Mouse (Mus musculus) gonadal fat pad, adult 2 months (tissue): ENCODE results near the gene B3gat3. TPM values are rescaled to one million over a fixed set of nuclear protein-coding genes. Genes with fewer than 3 reads are reported as not detected.

Source experiments
- DNase-seq: peaks from one replicate; pipeline ENCODE4 v3.0.0-alpha.2; 2012; ENCODE audit warnings: low read depth
- polyA plus RNA-seq: library from polyadenylated mRNA; depleted of rRNA; stranded (reverse); fragments of >200 nt; gene quantifications from 2 replicates; pipeline ENCODE4 v1.2.3, GENCODE M21; 2012

B3gat3 gene
- polyA plus RNA-seq, 1 experiment = 88.2 TPM

- no peak for DNase-seq
Measured at GRCm38 (mm10) chr19:8897865-8898495, 22.2 kb upstream of the B3gat3 start, which contains the start of gene Ganab. Gene Ganab (plus strand): TSS chr19:8898071.

- no peak for DNase-seq
Measured at GRCm38 (mm10) chr19:8898576-8898975, 21.6 kb upstream of the B3gat3 start.

- DNase-seq = no peak
Measured at GRCm38 (mm10) chr19:8899079-8899478, 21.1 kb upstream of the B3gat3 start.

GRCm38 (mm10) chr19:8903412-8903811 is 16.8 kb upstream of the B3gat3 start:
- no peak for DNase-seq

GRCm38 (mm10) chr19:8908531-8908930 is 11.6 kb upstream of the B3gat3 start:
- DNase-seq = no peak

GRCm38 (mm10) chr19:8911810-8912209 is 8.4 kb upstream of the B3gat3 start:
- no peak for DNase-seq

GRCm38 (mm10) chr19:8914212-8914611 is 6.0 kb upstream of the B3gat3 start:
- DNase-seq = no peak

GRCm38 (mm10) chr19:8919000-8919399 is 1.2 kb upstream of the B3gat3 start:
- no peak for DNase-seq

- DNase-seq = no peak
Measured at GRCm38 (mm10) chr19:8919684-8920072, 496 bp upstream of the B3gat3 start.

GRCm38 (mm10) chr19:8920836-8921291 is 690 bp downstream of the B3gat3 start:
- no peak for DNase-seq

GRCm38 (mm10) chr19:8921741-8922140 is 1.6 kb downstream of the B3gat3 start:
- DNase-seq = no peak

GRCm38 (mm10) chr19:8926766-8927165 is 6.6 kb downstream of the B3gat3 start:
- DNase-seq = no peak

GRCm38 (mm10) chr19:8927891-8928525 is 7.8 kb downstream of the B3gat3 start:
- no peak for DNase-seq

GRCm38 (mm10) chr19:8928689-8929223 is 8.6 kb downstream of the B3gat3 start:
- DNase-seq = no peak

GRCm38 (mm10) chr19:8929224-8930088 is 9.3 kb downstream of the B3gat3 start, which contains the start of the genes Rom1 and Eml3:
Gene Rom1 (minus strand): TSS chr19:8929356.
Gene Eml3 (plus strand): TSS chr19:8929552.
- DNase-seq = no peak

GRCm38 (mm10) chr19:8930117-8930516 is 9.9 kb downstream of the B3gat3 start:
- DNase-seq = no peak

GRCm38 (mm10) chr19:8930771-8931170 is 10.6 kb downstream of the B3gat3 start:
- no peak for DNase-seq

GRCm38 (mm10) chr19:8936736-8937135 is 16.6 kb downstream of the B3gat3 start:
- DNase-seq = no peak

GRCm38 (mm10) chr19:8940526-8941133 is 20.5 kb downstream of the B3gat3 start:
- DNase-seq = no peak

- no peak for DNase-seq
Measured at GRCm38 (mm10) chr19:8941136-8941514, 21.0 kb downstream of the B3gat3 start.

- DNase-seq = no peak
Measured at GRCm38 (mm10) chr19:8941515-8942217, 21.5 kb downstream of the B3gat3 start, which contains the start of gene Mta2. Gene Mta2 (plus strand): TSS chr19:8941875.
